Mouse (Mus musculus): Measurements from ENCODE around the gene Pcbp2. TPM values are rescaled to one million over a fixed set of nuclear protein-coding genes. Genes with fewer than 3 reads are reported as not detected.

Gene Pcbp2
- polyA plus RNA-seq, 1 experiment from 2014 or later = 154 TPM

GRCm38 (mm10) chr15:102432046-102432445, 38.3 kb upstream of the Pcbp2 start:
- no peak overlapping the region for H3K27ac ChIP-seq (ENCODE audit: low read length)

GRCm38 (mm10) chr15:102433173-102433572, 37.2 kb upstream of the Pcbp2 start:
- 92% methylated on average over 4 of the region's 4 CpGs for WGBS
- DNase-seq (ENCODE audit: low spot score) = no peak
- H3K36me3 ChIP-seq (ENCODE audit: insufficient read depth, low read length) = peaks cover 24% of the 10 kb centered on the region

More at GRCm38 (mm10) chr15:102432046-102432445, 38.3 kb upstream of the Pcbp2 start:
- H3K9ac ChIP-seq (replicated peaks; ENCODE audit: low read depth) = no peak overlapping the region
- TF ChIP-seq CTCF (IDR thresholded peaks at IDR 0.05) = no peak
- TF ChIP-seq EP300 (IDR thresholded peaks at IDR 0.05) = no peak
- H3K27me3 ChIP-seq (replicated peaks; ENCODE audit: insufficient read depth, low read length) = no peaks in the 10 kb centered on the region
- H3K36me3 ChIP-seq (ENCODE audit: insufficient read depth, low read length) = peaks cover 24% of the 10 kb centered on the region
- 58% methylated on average over 1 of the region's 1 CpGs for WGBS
- H3K4me3 ChIP-seq (ENCODE audit: low read depth, low read length) = no peak overlapping the region
- H3K4me2 ChIP-seq (replicated peaks; ENCODE audit: low read depth, low read length) = no peak overlapping the region
- DNase-seq (ENCODE audit: low spot score) (no peak), ATAC-seq (no peak)
- no peaks in the 10 kb centered on the region for H3K9me3 ChIP-seq (ENCODE audit: low read length)
- no peaks in the 10 kb centered on the region for H3K4me1 ChIP-seq (ENCODE audit: insufficient read depth, low read depth, low read length)

GRCm38 (mm10) chr15:102442490-102442889, 27.8 kb upstream of the Pcbp2 start:
- TF ChIP-seq CTCF (IDR thresholded peaks at IDR 0.05) = peak; percentile 82
- TF ChIP-seq EP300 (IDR thresholded peaks at IDR 0.05) = no peak
- H3K4me1 ChIP-seq (ENCODE audit: insufficient read depth, low read depth, low read length) = no peaks in the 10 kb centered on the region
- H3K9ac ChIP-seq (replicated peaks; ENCODE audit: low read depth) = no peak overlapping the region
- peak; percentile 63 for ATAC-seq
- no peaks in the 10 kb centered on the region for H3K9me3 ChIP-seq (ENCODE audit: low read length)
- H3K36me3 ChIP-seq (ENCODE audit: insufficient read depth, low read length) = no peaks in the 10 kb centered on the region
- WGBS = 50% methylated on average over 2 of the region's 2 CpGs
- no peak overlapping the region for H3K27ac ChIP-seq (ENCODE audit: low read length)
- DNase-seq (ENCODE audit: low spot score) = peak; percentile 81
- H3K4me3 ChIP-seq (ENCODE audit: low read depth, low read length) = no peak overlapping the region
- H3K4me2 ChIP-seq (replicated peaks; ENCODE audit: low read depth, low read length) = no peak overlapping the region
- no peaks in the 10 kb centered on the region for H3K27me3 ChIP-seq (replicated peaks; ENCODE audit: insufficient read depth, low read length)

More at GRCm38 (mm10) chr15:102433173-102433572, 37.2 kb upstream of the Pcbp2 start:
- no peak for ATAC-seq
- TF ChIP-seq CTCF (IDR thresholded peaks at IDR 0.05) (no peak), EP300 (IDR thresholded peaks at IDR 0.05) (no peak)
- Histone ChIP-seq H3K4me2 (replicated peaks; ENCODE audit: low read depth, low read length) (no peak overlapping the region), H3K27ac (ENCODE audit: low read length) (no peak overlapping the region), H3K4me1 (ENCODE audit: insufficient read depth, low read depth, low read length) (no peaks in the 10 kb centered on the region), H3K9ac (replicated peaks; ENCODE audit: low read depth) (no peak overlapping the region), H3K4me3 (ENCODE audit: low read depth, low read length) (no peak overlapping the region), H3K27me3 (replicated peaks; ENCODE audit: insufficient read depth, low read length) (no peaks in the 10 kb centered on the region), H3K9me3 (ENCODE audit: low read length) (no peaks in the 10 kb centered on the region)

GRCm38 (mm10) chr15:102445146-102445545, 25.2 kb upstream of the Pcbp2 start, which contains the start of gene Amhr2:
Amhr2 (plus strand) TSS chr15:102445367.
- 49% methylated on average over 8 of the region's 8 CpGs for WGBS
- H3K4me3 ChIP-seq (ENCODE audit: low read depth, low read length) = no peak within 1 kb of the TSS
- TF ChIP-seq CTCF (IDR thresholded peaks at IDR 0.05) (no peak), EP300 (IDR thresholded peaks at IDR 0.05) (no peak)
- H3K27me3 ChIP-seq (replicated peaks; ENCODE audit: insufficient read depth, low read length) = no peaks in the 10 kb centered on the region
- peak; percentile 11; the same call in 1 of the 2 replicates for ATAC-seq
- H3K27ac ChIP-seq (ENCODE audit: low read length) = no peak within 1 kb of the TSS
- no peak within 1 kb of the TSS for H3K4me2 ChIP-seq (replicated peaks; ENCODE audit: low read depth, low read length)
- H3K9me3 ChIP-seq (ENCODE audit: low read length) = no peaks in the 10 kb centered on the region
- no peak within 1 kb of the TSS for H3K9ac ChIP-seq (replicated peaks; ENCODE audit: low read depth)
- no peaks in the 10 kb centered on the region for H3K4me1 ChIP-seq (ENCODE audit: insufficient read depth, low read depth, low read length)
- no peaks in the 10 kb centered on the region for H3K36me3 ChIP-seq (ENCODE audit: insufficient read depth, low read length)
- DNase-seq (ENCODE audit: low spot score) = no peak

GRCm38 (mm10) chr15:102446448-102446847, 23.9 kb upstream of the Pcbp2 start:
- Histone ChIP-seq H3K4me2 (replicated peaks; ENCODE audit: low read depth, low read length) (no peak overlapping the region), H3K4me3 (ENCODE audit: low read depth, low read length) (no peak overlapping the region), H3K27ac (ENCODE audit: low read length) (no peak overlapping the region), H3K27me3 (replicated peaks; ENCODE audit: insufficient read depth, low read length) (no peaks in the 10 kb centered on the region), H3K9me3 (ENCODE audit: low read length) (no peaks in the 10 kb centered on the region), H3K9ac (replicated peaks; ENCODE audit: low read depth) (no peak overlapping the region), H3K36me3 (ENCODE audit: insufficient read depth, low read length) (no peaks in the 10 kb centered on the region), H3K4me1 (ENCODE audit: insufficient read depth, low read depth, low read length) (no peaks in the 10 kb centered on the region; the same call in 1 of the 2 replicates)
- ATAC-seq = no peak
- WGBS = 31% methylated on average over 5 of the region's 6 CpGs
- TF ChIP-seq CTCF (IDR thresholded peaks at IDR 0.05) (no peak), EP300 (IDR thresholded peaks at IDR 0.05) (no peak)
- DNase-seq (ENCODE audit: low spot score) = no peak

- Histone ChIP-seq H3K9ac (replicated peaks; ENCODE audit: low read depth) (no peak overlapping the region), H3K9me3 (ENCODE audit: low read length) (no peaks in the 10 kb centered on the region), H3K36me3 (ENCODE audit: insufficient read depth, low read length) (no peaks in the 10 kb centered on the region), H3K4me3 (ENCODE audit: low read depth, low read length) (no peak overlapping the region), H3K4me1 (ENCODE audit: insufficient read depth, low read depth, low read length) (no peaks in the 10 kb centered on the region; the same call in 1 of the 2 replicates), H3K27me3 (replicated peaks; ENCODE audit: insufficient read depth, low read length) (no peaks in the 10 kb centered on the region), H3K4me2 (replicated peaks; ENCODE audit: low read depth, low read length) (no peak overlapping the region), H3K27ac (ENCODE audit: low read length) (no peak overlapping the region)
- no peak for ATAC-seq
- no peak for DNase-seq (ENCODE audit: low spot score)
- 49% methylated on average over 8 of the region's 8 CpGs for WGBS
- TF ChIP-seq EP300 (IDR thresholded peaks at IDR 0.05) (no peak), CTCF (IDR thresholded peaks at IDR 0.05) (no peak)
These were observed 21.0 kb upstream of the Pcbp2 start for GRCm38 (mm10) chr15:102449366-102449765.

Measured in lung, postnatal 0 days (tissue).